Mouse (Mus musculus) myocyte (in vitro differentiated cells): ENCODE data around the gene Auts2. TPM values are rescaled to one million over a fixed set of nuclear protein-coding genes. Genes with fewer than 3 reads are reported as not detected.

Experiments
- H3K27me3 ChIP-seq: one replicate; pipeline ENCODE4 v1.6.1; 2011; ENCODE audit not compliant: control insufficient read depth, insufficient read depth, insufficient read length
- H3K36me3 ChIP-seq: one replicate; pipeline ENCODE4 v1.6.1; 2011; ENCODE audit not compliant: control insufficient read depth, insufficient read depth
- H3K4me2 ChIP-seq: one replicate; pipeline ENCODE4 v1.6.1; 2011; ENCODE audit warnings: low read depth, control low read depth
- H3K4me3 ChIP-seq: one replicate; pipeline ENCODE4 v1.5.1; 2011; ENCODE audit warnings: mild to moderate bottlenecking, control low read depth, moderate library complexity
- H3K79me2 ChIP-seq: one replicate; pipeline ENCODE4 v1.6.1; 2011; ENCODE audit not compliant: control insufficient read depth, insufficient read depth
- H3ac ChIP-seq: one replicate; pipeline ENCODE4 v1.6.1; 2011; ENCODE audit not compliant: control insufficient read depth, insufficient read length
- CEBPB ChIP-seq: IDR thresholded peaks from 2 replicates; pipeline ENCODE4 v1.6.1; 2011; ENCODE audit warnings: mild to moderate bottlenecking, moderate library complexity; ENCODE audit not compliant: poor library complexity, insufficient read depth, severe bottlenecking
- E2F4 ChIP-seq: IDR thresholded peaks from one replicate; pipeline ENCODE4 v1.6.1; 2011; ENCODE audit warnings: mild to moderate bottlenecking, control low read depth, moderate library complexity; ENCODE audit not compliant: insufficient read depth
- MAX ChIP-seq: IDR thresholded peaks from one replicate; pipeline ENCODE4 v1.6.1; 2011; ENCODE audit warnings: low read depth, mild to moderate bottlenecking, control low read depth
- MYOD1 ChIP-seq, 3 experiments: IDR thresholded peaks; one replicate each; pipeline ENCODE4 v1.6.1; 2011; ENCODE audit warnings: control low read depth in 2 of 3, low read depth in 2 of 3, mild to moderate bottlenecking in 2 of 3, moderate library complexity in 1 of 3; ENCODE audit not compliant: insufficient read length in 2 of 3, control insufficient read depth in 1 of 3
- MYOG ChIP-seq, 3 experiments: IDR thresholded peaks; one replicate each; pipeline ENCODE4 v1.6.1; 2011; ENCODE audit warnings: control low read depth in 2 of 3, low read depth in 2 of 3, mild to moderate bottlenecking in 2 of 3; ENCODE audit not compliant: insufficient read length in 2 of 3, control insufficient read depth in 1 of 3, insufficient read depth in 1 of 3
- POLR2A ChIP-seq: IDR thresholded peaks from one replicate; pipeline ENCODE4 v1.6.1; 2011; ENCODE audit warnings: low read depth, mild to moderate bottlenecking, control low read depth, moderate library complexity; ENCODE audit not compliant: insufficient read length
- POLR2AphosphoS2 ChIP-seq: IDR thresholded peaks from one replicate; pipeline ENCODE4 v1.6.1; 2011; ENCODE audit warnings: low read depth, control low read depth; ENCODE audit not compliant: insufficient read length
- REST ChIP-seq: IDR thresholded peaks from one replicate; pipeline ENCODE4 v1.6.1; 2011; ENCODE audit warnings: mild to moderate bottlenecking, control low read depth, moderate library complexity; ENCODE audit not compliant: insufficient read depth, insufficient read length
- SRF ChIP-seq: IDR thresholded peaks from one replicate; pipeline ENCODE4 v1.6.1; 2011; ENCODE audit warnings: low read depth; ENCODE audit not compliant: control insufficient read depth, insufficient read length
- TCF12 ChIP-seq: IDR thresholded peaks from one replicate; pipeline ENCODE4 v1.6.1; 2011; ENCODE audit warnings: mild to moderate bottlenecking, control low read depth; ENCODE audit not compliant: poor library complexity, insufficient read depth, severe bottlenecking
- TCF3 ChIP-seq: IDR thresholded peaks from one replicate; pipeline ENCODE4 v1.6.1; 2011; ENCODE audit warnings: low read depth, control low read depth; ENCODE audit not compliant: insufficient read length
- USF1 ChIP-seq: IDR thresholded peaks from one replicate; pipeline ENCODE4 v1.6.1; 2011; ENCODE audit warnings: low read depth, mild to moderate bottlenecking, control low read depth, moderate library complexity
- polyA plus RNA-seq: library from polyadenylated mRNA; unstranded; fragments of >200 nt; fragmentation: generic; extraction: Trizol; gene quantifications from one replicate; pipeline ENCODE4 v1.2.1, GENCODE M21; 2012; ENCODE audit warnings: missing spikeins

The Auts2 gene
- polyA plus RNA-seq, 1 experiment = 8.0 TPM

GRCm38 (mm10) chr5:131717359-131717965 is 825.7 kb downstream of the Auts2 start:
- no peaks in the 10 kb centered on the region for H3K36me3 ChIP-seq
- no peaks in the 10 kb centered on the region for H3K27me3 ChIP-seq
- H3ac ChIP-seq = no peak overlapping the region
- H3K4me2 ChIP-seq = no peak overlapping the region
- no peaks in the 10 kb centered on the region for H3K79me2 ChIP-seq
- H3K4me3 ChIP-seq = no peak overlapping the region
- TF ChIP-seq MYOG (IDR thresholded peaks at IDR 0.05; ENCODE audit: control insufficient read depth in 1 of 3, insufficient read depth in 1 of 3, insufficient read length in 2 of 3, low read depth in 2 of 3) (no peak), MYOD1 (IDR thresholded peaks at IDR 0.05; ENCODE audit: control insufficient read depth in 1 of 3, insufficient read length in 2 of 3, low read depth in 2 of 3) (no peak), E2F4 (no peak), REST (no peak), CEBPB (no peak), TCF12 (no peak), TCF3 (no peak), POLR2A (no peak), POLR2AphosphoS2 (no peak), SRF (no peak), USF1 (no peak), MAX (no peak)

GRCm38 (mm10) chr5:131714979-131715378 is 828.2 kb downstream of the Auts2 start:
- no peaks in the 10 kb centered on the region for H3K36me3 ChIP-seq
- H3ac ChIP-seq = no peak overlapping the region
- no peak overlapping the region for H3K4me3 ChIP-seq
- H3K4me2 ChIP-seq = no peak overlapping the region
- no peaks in the 10 kb centered on the region for H3K79me2 ChIP-seq
- TF ChIP-seq TCF3 = no peak
- TF ChIP-seq MYOD1 (IDR thresholded peaks at IDR 0.05; ENCODE audit: control insufficient read depth in 1 of 3, insufficient read length in 2 of 3, low read depth in 2 of 3) = no peak
- no peak for TF ChIP-seq MAX
- no peak for TF ChIP-seq USF1
- H3K27me3 ChIP-seq = no peaks in the 10 kb centered on the region

GRCm38 (mm10) chr5:131712441-131712840 is 830.7 kb downstream of the Auts2 start:
- Histone ChIP-seq H3ac (no peak overlapping the region), H3K36me3 (no peaks in the 10 kb centered on the region), H3K4me2 (no peak overlapping the region), H3K4me3 (no peak overlapping the region), H3K79me2 (no peaks in the 10 kb centered on the region), H3K27me3 (no peaks in the 10 kb centered on the region)
- no peak for TF ChIP-seq CEBPB
- no peak for TF ChIP-seq TCF3
- no peak for TF ChIP-seq REST
- TF ChIP-seq SRF = no peak
- TF ChIP-seq E2F4 = no peak
- TF ChIP-seq POLR2A = no peak
- no peak for TF ChIP-seq MYOD1 (IDR thresholded peaks at IDR 0.05; ENCODE audit: control insufficient read depth in 1 of 3, insufficient read length in 2 of 3, low read depth in 2 of 3)
- no peak for TF ChIP-seq TCF12
- no peak for TF ChIP-seq MYOG (IDR thresholded peaks at IDR 0.05; ENCODE audit: control insufficient read depth in 1 of 3, insufficient read depth in 1 of 3, insufficient read length in 2 of 3, low read depth in 2 of 3)
- TF ChIP-seq USF1 = no peak
- no peak for TF ChIP-seq POLR2AphosphoS2
- no peak for TF ChIP-seq MAX

DNA sequence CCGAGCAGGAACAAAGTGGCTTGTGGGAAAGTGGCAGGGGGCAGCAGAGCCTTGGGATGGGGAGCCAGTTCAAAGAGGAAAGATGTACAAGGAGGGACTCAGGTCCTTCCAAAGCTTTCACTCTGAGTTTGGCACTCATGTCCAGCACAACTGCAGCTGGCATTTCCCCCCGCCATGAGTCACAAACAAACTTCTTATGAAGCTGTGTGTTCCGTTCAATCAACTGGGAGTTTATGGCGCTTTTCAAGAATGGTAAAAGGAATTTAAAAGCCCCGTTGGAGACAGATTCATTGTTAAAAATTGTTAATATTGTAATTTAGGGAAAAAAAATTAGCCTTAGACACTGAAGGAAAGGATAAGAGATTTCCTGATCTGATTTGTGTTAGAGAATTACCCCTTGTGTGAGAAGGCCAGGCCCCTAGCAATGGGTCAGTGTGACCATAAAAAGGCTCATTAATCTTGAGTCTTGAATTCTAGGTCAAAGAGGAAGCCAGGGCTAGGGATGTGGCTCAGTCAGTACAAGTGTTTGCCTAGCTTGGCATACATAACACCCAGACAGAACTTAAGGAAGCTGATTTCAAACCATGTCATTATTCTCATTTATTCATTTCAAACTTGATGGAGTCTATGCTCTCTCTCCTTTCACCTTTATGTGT is 831.5 kb downstream of the Auts2 start:
- no peak for TF ChIP-seq POLR2A
- no peak for TF ChIP-seq REST
- no peak for TF ChIP-seq POLR2AphosphoS2
- TF ChIP-seq E2F4 = no peak
- no peak for TF ChIP-seq MYOD1 (IDR thresholded peaks at IDR 0.05; ENCODE audit: control insufficient read depth in 1 of 3, insufficient read length in 2 of 3, low read depth in 2 of 3)
- Histone ChIP-seq H3K4me3 (no peak overlapping the region), H3K4me2 (no peak overlapping the region), H3K27me3 (no peaks in the 10 kb centered on the region), H3K36me3 (no peaks in the 10 kb centered on the region), H3ac (no peak overlapping the region), H3K79me2 (no peaks in the 10 kb centered on the region)

DNA sequence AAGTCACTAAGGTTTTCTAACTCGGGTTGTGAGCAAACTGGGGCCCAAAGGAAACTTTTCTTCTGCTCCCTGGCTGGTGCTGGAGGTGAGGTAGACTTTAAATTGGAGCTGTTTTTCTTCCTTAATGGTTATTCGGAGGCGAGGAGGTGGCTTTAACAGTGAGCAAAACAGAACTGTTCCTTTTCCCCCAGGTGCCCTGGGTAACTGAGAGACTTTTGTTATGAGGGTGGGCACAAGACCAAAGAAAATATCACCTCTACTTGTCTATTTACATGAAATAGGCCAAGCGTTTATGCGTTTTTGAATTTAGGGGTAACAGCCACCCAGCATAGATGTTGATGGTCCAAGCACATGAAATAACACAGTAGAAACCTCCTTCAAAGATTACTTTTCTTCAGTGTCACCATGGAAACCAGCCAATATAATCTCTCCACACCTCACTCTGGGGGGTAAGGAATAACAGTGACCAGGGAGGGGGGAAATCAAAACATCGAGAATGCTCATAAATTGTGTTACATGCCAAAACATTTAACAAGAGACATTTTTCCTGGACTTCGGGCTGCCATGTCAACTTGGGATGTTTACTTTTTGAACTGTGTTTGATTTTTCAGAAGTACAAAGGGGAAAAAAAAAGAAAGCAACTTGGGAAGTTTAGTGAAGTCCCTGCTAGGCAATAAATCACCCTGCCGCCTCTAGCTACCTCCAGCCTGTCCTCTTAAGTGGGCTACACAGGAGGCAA is 832.2 kb downstream of the Auts2 start:
- no peak overlapping the region for H3K4me3 ChIP-seq
- H3ac ChIP-seq = no peak overlapping the region
- no peak for TF ChIP-seq REST
- no peak for TF ChIP-seq USF1
- no peak for TF ChIP-seq POLR2A
- no peak for TF ChIP-seq MAX
- TF ChIP-seq E2F4 = no peak
- TF ChIP-seq CEBPB = no peak
- no peak for TF ChIP-seq SRF
- no peak for TF ChIP-seq MYOD1 (IDR thresholded peaks at IDR 0.05; ENCODE audit: control insufficient read depth in 1 of 3, insufficient read length in 2 of 3, low read depth in 2 of 3)
- no peak for TF ChIP-seq MYOG (IDR thresholded peaks at IDR 0.05; ENCODE audit: control insufficient read depth in 1 of 3, insufficient read depth in 1 of 3, insufficient read length in 2 of 3, low read depth in 2 of 3)
- TF ChIP-seq POLR2AphosphoS2 = no peak
- TF ChIP-seq TCF12 = no peak
- no peak for TF ChIP-seq TCF3
- H3K36me3 ChIP-seq = no peaks in the 10 kb centered on the region
- H3K4me2 ChIP-seq = no peak overlapping the region
- no peaks in the 10 kb centered on the region for H3K79me2 ChIP-seq
- no peaks in the 10 kb centered on the region for H3K27me3 ChIP-seq
